Mouse (Mus musculus) heart, postnatal 4 days (tissue): ENCODE measurements around the gene Abcb9. TPM values are rescaled to one million over a fixed set of nuclear protein-coding genes. Genes with fewer than 3 reads are reported as not detected.
"Not testable (repeated sequence)": the region's sequence is repeated elsewhere in the genome, so short reads cannot be mapped to it uniquely, and the experiment has no call there.

Source experiments
- DNase-seq: peaks from one replicate; pipeline ENCODE4 v3.0.0; 2021
- total RNA-seq, 2 experiments: library from RNA; stranded (reverse); gene quantifications; 2 replicates each; pipeline ENCODE4 v1.2.3; 2021

Abcb9 gene
- total RNA-seq, 2 experiments from 2014 or later: 4.9 to 5.5 TPM

DNA sequence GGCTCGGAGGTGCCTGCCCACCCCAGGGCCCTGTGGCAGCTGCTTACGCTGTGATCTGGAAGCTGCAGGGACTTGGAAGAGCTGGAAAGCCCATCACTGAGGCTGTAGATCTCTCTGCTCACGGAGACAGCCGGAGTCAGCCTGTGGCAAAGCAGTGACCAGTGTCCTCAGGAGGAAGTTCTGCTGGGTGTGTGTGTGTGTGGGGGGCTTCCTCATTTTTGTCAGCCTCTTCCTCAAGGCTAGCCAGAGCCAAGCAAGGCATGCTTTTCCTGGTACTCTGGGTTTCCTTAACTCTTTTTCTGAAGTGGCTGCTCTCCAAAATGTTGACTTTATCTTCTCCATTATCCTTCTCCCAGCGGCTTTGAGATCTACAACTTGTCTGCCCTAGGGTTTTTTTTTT, 35.9 kb downstream of the Abcb9 start:
- DNase-seq: no peak

DNA sequence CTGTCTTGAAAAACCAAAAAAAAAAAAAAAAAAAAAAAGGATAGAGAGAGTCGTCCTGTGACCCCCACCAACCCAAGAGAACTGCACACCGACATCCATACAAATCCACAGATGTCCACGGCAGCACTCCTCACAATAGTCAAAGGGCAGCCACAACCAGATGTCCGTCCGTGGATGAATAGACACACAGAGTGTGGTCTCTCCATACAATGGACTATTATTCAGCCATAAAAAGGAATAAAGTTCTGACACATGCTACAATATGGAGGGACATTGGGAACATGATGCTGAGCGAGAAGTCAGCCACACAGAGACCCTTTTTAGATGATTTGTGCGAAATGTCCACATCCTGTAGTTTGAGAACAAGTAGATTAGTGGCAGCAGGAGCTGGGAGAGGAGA, 36.8 kb downstream of the Abcb9 start:
- DNase-seq: no peak

DNA sequence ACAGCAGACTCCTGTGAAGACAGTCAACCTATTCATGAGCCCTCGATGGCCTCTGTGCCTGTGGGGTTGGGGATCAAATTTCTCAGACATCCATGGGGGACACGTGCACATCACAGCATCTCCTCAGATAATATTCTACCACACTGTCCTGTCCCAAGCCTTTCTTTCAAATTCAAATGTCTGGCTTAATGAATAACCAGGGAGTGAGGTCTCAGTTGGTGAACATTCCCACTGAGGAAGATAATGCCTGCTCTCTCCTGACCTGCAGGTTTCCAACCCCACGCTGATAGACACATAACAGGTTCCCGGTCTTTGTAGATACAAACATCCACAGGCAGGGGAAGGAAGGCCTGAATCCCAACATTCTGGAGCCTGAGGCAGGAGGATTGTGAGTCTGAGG, 38.6 kb downstream of the Abcb9 start:
- DNase-seq: no peak

DNA sequence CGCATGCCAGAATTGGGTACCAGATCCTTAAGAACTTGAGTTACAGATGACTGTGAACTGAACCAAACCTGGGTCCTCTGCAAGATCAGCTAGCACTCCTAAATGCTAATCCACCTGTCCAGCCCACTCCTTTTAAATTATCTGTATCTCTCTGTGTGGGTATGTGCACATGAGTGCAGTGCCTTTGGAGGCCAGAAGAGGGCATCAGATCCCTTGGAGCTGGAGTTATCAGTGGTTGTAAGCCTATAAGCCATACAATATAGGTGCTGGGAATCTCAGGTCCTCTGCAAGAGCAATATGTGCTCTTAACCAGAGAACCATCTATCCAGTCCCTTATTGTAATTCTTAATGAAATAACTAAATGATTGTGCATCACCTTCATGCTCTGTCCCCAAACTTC, 39.4 kb downstream of the Abcb9 start:
- no peak for DNase-seq

DNA sequence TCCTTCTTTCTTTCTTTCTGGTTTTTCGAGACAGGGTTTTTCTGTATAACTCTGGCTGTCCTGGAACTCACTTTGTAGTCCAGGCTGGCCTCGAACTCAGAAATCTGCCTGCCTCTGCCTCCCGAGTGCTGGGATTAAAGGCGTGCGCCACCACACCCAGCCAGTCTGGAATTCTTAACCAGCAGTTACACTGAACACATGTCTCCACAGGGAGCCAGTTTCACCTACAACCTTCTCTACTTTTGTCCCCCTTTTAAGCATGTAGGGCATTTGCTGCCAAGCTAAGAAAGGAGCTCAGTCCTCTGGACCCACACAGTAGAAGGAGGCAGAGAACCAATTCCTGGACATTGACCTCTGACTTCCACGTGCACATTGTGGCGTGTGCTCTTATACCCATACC, 43.0 kb downstream of the Abcb9 start:
- not testable (repeated sequence) for DNase-seq

DNA sequence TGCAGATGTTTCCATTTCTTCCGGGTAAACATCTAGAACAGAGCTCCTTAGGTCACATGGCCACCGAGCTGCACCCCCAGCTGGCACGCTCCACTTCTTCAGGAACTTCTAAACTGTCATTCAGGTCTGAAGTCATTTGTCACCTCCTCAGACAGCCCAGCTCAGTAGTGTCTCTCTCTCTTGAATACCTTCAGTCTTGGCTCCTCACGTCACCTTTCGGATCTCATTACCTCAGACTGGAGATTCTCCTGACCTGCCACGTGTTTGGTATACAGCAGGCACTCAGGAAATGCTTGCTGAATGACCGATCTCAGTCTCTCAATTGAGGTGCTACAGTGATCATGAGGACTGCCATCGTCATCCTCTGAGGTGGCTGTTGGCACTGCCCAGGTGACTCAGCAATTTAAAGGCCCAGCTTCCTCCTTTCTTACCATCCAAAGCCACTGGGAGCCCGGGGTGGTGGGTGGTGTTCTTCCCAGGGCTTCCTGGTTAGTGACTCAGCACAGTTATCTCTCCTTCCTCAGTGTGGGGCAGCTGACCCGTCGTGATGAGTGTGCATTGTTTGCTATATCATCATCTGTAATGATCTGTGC, 43.6 kb downstream of the Abcb9 start:
- no peak for DNase-seq

DNA sequence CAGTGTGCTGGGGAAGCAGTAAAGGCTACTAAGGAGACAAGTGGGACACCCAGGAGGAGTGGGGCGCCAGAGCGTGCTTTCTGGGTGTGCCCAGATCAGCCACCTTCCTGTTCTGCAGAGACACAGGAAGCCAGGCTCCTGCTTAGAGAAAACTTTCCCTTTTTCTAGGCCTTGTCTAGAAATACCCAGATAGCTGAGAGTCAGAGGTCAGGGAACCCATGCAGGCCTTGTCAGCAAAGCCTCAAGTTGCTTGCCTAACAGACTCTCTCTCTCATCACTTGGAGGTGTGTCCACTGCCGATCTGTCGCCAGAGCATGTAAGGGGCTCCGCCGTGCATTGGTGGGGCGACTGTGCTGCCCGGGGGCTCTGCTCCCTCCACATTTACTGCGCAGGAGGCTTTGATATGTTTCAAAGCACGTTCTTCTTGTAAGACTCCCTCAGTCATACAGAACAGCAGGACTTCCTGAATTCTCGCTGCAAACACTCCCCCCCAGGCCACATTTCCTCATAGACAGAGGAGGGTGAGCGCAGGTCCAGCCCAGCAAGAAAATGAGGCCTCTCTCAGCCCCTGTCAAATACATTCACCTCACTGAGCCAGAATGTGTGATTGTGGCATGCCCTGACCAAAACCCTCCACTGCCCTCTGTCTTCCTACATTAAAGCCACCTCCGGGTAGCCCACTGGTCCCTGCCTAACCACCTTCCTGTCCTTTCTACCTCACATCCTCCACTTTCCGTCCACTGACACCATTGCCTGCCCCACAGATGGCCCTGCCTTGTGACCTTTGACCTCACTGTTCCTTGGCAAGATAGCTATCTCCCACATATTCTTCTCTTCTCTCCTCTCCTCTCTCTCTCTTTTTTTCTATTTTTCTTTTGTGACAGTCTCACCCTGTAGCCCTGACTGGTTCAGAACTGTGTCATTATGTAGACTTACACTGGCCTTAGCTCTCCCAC, 45.2 kb downstream of the Abcb9 start:
- no peak for DNase-seq

DNA sequence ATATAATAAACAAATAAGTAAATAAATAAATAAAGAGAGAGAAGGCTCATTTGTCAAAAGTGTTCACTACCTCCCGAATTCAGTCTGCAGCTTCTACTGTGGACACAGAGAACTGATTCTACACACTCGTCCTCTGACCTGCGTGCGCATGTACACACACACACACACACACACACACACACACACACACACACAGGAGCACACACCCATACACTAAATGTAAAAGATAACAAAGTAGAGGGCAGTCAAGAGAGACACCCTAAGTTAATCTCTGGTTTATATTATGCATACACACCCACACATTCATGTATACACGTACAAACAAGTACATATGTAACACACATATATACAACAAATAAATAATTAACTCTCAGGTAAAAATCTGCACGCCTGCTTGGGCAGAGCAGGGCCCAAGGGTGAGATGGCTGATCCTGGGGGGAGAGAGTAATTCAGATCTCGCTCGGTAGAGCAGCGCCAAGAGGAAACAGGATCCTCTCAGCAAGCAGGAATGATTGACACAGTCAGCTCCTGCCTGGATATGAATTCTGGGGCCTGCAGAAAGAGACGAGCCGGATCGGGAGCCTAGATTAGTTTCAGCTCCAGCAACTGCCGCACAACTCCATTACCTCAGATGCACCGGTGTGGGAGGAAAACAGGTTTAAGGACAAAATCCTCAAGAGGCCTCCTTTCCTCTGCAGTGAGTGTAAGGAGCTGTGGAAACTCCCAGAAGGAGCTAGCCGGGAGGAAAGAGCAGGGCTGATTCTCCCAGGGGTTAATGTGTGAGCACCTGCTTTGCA, 46.2 kb downstream of the Abcb9 start:
- no peak for DNase-seq

DNA sequence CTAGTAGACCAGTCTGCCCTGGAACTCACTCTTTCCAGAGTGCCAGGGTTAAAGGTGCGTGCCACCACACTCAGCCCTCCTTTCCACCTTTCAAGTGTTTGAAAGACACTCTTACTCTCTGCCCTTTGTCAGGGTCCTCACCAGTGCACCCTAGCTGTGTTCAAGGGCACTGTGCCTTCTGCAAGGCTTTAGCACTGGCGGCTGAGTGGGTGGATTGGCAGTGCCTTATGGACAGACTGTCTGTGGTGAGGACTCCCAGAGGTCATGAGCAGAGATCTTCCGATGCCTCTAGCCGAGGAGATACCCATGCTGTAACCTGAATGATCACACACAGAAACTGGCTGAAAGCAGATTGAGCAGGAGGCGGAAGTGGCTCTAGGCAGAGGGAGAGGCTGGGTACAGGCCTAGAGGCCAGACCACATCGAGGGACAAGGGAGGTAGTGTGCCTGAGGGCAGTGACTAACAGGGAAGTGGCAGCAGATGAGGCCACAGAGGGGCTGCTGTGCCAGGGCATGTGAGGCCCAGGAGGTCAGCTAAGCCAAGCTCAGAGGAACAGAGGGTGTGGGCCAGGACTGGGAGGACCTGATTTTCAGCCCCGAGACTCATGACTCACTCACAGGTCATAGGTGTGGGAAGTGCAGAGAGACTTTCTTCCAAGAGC, 48.7 kb downstream of the Abcb9 start:
- DNase-seq: no peak

DNA sequence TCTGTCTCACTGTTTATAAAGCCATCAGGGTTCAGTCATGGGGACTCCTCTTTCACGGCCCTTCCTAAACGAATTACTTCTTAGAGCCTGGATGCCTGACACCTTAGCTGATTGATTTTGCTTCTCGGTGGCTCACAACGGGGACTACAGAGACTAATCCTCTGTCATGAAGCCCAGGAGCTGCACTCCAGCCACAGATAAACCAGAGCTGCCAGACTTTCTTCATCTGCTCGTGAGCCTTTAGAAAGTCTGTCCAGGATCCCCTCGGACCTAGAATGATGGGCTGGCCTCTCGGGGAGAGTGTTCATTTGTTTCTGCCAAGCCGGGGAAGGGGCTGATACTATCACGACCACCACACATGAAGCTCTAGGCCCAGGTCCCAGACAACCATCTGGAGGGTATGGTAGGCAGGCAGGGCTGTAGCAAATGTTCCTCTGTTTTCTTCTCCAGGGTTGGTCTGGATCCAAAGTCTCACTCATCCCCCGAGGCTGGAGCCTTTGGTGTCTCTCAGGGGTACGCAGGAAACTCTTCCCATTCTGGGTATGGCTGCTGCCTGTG, 50.1 kb downstream of the Abcb9 start:
- no peak for DNase-seq

DNA sequence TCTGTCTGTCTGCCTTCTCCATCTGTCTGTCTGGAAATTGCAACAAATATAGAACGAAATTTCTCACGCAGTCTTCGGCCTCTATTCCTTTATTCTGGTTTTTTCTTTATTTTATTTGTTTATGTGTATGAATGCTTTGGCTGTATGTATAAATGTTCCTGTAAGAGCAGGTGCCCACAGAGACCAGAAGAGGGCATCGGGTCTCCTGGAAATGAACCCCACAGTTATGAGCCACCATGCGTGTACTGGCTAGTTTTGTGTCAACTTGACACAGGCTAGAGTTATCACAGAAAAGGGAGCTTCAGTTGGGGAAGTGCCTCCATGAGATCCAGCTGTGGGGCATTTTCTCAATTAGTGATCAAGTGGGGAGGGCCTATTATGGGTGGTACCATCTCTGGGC, 51.6 kb downstream of the Abcb9 start:
- no peak for DNase-seq

DNA sequence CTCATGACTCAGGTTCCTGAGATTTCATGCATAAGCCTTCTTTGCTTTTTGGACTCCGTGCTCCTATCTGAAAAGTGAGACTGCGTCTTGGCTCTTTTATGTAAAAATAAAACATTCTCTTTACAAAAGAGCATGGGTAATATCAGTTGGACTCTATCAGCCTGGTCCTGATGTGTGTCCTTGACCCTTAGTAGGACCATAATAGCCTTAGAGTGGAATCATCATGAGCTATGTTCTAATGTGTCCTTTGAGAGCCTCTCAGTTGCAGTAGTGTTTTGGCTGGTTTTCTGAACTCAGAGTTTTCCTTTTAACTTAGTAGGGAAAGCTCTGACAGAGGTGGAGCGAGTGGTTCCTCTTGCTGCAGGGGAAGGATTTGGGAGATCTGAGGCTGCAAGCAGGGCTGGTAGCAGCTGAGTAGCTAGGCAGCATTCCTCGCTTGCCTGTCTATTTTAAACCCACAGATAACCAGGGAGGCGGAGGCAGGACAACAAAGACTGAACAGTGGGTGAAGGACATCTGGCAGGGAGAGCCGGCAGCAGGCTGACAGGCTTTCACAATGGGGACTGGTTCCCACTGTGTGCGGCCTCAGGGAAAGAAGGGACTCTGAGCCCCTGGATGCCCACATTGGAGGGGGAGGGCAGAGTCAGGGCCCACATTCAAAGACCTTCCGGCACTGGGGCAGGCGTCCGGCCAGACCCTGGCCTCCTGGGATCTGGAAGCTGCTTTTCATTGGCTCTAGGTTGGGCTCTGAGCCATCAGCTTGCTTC, 52.2 kb downstream of the Abcb9 start:
- peak; percentile 77 for DNase-seq

DNA sequence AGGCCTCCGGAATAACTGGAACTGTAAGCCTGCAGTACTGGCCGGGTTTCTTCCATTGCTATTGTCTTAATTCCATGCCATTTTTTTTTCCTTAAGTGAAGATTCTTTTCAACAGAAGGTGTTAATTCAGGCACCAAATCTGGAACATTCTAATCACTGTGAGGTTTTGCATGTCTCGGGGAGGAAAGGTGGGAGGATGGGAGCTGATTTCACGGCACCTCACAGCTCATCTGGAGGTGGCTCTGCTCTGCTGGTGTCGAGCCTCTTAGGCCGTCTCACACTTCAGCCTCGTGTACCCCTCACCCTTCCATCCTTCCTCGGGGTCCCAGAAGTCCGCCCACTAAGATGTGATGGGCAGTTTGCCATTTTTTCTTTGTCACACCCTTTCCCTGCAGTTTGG, 54.5 kb downstream of the Abcb9 start:
- DNase-seq: no peak

DNA sequence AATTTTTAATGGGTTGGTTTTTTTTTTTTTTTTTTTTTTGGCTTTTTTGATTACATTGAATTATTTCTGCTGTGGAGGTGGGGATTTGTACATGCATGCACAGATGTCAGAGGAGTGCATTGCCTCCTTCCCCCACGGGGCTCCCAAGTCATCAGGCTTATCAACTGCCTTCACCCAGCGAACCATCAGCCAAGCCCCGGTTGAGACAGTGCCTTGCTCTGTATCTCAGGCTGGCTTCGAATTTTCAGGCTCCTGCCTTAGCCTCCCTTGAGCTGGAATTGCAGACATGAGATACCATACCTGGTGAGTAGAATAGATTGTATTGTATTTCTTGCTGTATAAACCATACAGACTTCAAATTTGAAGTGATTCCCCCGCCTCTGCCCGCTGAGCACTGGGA, 56.0 kb downstream of the Abcb9 start:
- no peak for DNase-seq

DNA sequence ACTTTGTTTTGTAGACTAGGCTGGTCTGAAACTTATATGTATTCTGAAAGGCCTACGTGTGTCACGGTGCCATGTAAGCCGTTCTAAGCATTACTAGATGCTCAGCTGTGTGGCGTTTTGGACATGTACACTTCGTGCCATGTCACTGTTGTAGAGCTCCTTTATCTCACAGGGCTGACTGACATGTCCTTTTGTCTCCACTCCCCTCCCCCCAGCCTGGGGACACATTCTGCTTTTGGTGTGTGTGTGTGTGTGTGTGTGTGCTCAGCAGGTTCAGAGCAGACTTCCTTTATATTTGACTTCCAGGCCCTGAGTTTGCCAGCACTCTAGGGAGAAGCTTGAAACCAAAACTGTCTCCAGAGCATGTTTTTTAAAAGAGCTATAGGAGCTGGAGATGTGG, 58.8 kb downstream of the Abcb9 start:
- DNase-seq: peak; percentile 43

DNA sequence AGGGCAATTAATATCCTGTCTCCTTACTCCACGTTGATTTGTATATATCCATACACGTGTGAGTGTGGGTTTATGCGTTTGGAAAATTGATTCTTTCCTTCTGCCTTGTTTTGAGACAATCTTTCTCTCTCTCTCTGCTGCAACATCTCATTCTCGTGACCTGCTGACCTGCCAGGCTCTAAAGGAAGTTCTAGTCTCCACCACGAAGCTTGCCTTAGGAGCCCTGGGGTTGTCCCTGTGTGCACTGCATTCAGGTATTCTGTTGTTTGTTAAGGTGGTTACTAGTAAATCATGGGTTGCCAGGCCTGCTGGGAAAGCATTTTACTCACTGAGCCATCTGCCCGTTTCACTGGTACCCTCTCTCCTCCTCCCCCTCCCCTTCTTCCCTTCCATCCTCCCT, 59.3 kb downstream of the Abcb9 start:
- DNase-seq: no peak

DNA sequence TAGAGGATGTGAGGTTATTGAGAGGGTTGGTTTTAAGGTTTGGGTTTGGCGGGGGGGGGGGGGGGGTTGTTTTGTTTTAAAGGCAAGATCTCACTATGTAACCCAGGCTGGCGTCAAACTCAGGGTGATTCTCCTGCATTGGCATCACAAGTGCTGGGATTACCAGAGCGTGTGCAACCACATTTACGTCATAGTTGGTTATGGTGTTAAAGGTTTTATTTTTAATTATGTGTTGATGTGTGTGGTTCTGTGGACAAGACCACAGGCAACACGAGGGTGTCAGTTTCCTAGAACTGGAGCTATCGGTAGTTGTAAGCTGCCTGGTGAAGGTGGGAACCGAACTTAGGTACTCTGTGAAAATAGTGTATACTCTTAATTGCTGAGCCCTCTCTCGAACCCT, 59.8 kb downstream of the Abcb9 start:
- no peak for DNase-seq

DNA sequence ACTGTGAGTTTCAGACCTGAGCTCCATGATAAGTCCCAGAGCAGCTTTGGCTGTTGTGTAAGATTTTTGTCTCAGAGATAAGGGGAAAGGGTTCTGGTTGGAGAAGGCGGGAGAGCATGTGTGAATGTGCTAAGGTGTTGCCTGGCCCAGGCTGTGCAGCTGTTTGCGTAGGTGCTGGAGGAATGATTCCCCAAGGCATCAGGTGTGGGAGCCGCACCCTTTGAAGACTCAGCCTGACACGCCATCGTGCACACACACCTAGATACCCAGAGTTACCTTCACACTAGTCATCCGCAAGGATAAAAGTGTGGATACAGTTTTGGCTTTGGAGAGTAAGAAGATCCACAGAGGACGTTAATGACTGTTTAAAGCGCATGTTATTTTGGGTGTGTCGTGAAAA, 60.2 kb downstream of the Abcb9 start:
- no peak for DNase-seq

DNA sequence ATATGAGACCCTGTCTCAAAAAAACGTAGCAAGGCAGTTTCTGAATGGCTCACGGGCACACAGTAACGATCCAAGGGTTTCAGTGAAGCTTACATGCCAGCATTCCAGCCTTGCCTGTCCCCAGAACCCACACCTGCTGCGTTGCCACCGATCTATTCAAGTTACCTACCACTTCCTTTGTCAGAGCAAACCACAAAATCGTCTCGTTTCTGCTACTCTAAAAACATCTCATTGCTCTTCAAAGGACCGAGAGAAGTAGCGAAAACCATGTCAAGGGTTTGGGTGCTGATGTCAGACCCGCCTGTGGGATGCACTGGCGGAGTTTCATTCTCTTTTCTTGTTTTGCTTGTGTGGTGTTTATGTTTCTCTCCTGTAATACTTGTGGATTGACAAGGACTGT, 61.1 kb downstream of the Abcb9 start:
- no peak for DNase-seq

DNA sequence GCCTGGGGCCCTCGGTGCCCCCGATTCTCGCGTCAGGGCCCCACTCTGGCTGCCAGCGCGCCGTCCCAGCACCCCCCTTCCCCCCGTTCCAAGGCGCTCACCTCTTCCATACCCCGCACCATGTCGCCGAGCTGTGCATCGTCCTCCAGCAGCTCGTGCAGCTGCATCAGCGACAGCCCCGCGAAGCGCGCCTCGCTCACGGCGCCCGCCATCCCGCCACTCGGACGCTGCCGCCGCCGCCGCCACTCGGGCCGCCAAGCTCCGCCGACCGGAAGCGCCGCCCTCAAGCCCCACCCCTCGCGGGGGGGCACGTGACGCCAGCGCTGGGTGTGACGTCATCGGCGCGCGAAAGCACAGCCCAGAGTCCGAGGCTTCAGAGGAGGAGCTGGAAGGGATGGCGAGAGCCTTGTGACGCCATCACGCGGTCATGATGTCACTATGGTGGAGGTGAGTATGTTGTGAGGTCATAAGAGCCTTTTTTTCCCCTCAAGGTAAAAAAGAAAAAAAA, 63.5 kb downstream of the Abcb9 start, which contains the start of gene Vps37b:
Gene Vps37b (minus strand): TSS at position 270 of the 508 bp plus-strand sequence.
- peak; percentile 95 for DNase-seq
